Mouse (Mus musculus) embryonic facial prominence, embryonic 15.5 days (tissue): ENCODE measurements at regions not wholly inside any gene's neighbourhood (a gene's known extent, or its start where the extent isn't known, plus 50 kb on each side); places are given as distances from the start of the nearest gene placed in this dataset.

Source experiments
- ATAC-seq: fragments of 200-750 bp; cut with Nextera tagmentation; 2 replicates; pipeline ENCODE4 v1.8.0; 2017; ENCODE audit warnings: low read depth, moderate TSS enrichment; ENCODE audit not compliant: insufficient number of reproducible peaks, low FRiP score, low TSS enrichment
- H3K27ac ChIP-seq: fragments of 300-500 bp; sonication (generic); replicated peaks from 2 replicates; pipeline ENCODE4 v1.5.1; 2015; ENCODE audit warnings: mild to moderate bottlenecking, inconsistent platforms
- H3K27me3 ChIP-seq: fragments of 300-500 bp; sonication (generic); 2 replicates; pipeline ENCODE4 v1.6.1; 2015; ENCODE audit warnings: inconsistent platforms
- H3K36me3 ChIP-seq: fragments of 300-500 bp; sonication (generic); 2 replicates; pipeline ENCODE4 v1.6.1; 2015; ENCODE audit warnings: mild to moderate bottlenecking, inconsistent platforms
- H3K4me1 ChIP-seq: fragments of 300-500 bp; sonication (generic); 2 replicates; pipeline ENCODE4 v1.6.1; 2015; ENCODE audit warnings: inconsistent platforms
- H3K4me2 ChIP-seq: fragments of 300-500 bp; sonication (generic); replicated peaks from 2 replicates; pipeline ENCODE4 v1.6.1; 2015; ENCODE audit warnings: mild to moderate bottlenecking, inconsistent platforms
- H3K4me3 ChIP-seq: fragments of 300-500 bp; sonication (generic); replicated peaks from 2 replicates; pipeline ENCODE4 v1.5.1; 2015; ENCODE audit warnings: mild to moderate bottlenecking, inconsistent platforms
- H3K9ac ChIP-seq: fragments of 300-500 bp; sonication (generic); 2 replicates; pipeline ENCODE4 v1.6.1; 2015; ENCODE audit warnings: inconsistent platforms
- H3K9me3 ChIP-seq: fragments of 300-500 bp; sonication (generic); replicated peaks from 2 replicates; pipeline ENCODE4 v1.6.1; 2016; ENCODE audit warnings: inconsistent platforms
- WGBS: fragments of 180-500 bp; shearing (Covaris S2); methylation state at CpG from one replicate; pipeline ENCODE4 v1.1.7; 2015; 5-methylcytosine and 5-hydroxymethylcytosine counted together

DNA sequence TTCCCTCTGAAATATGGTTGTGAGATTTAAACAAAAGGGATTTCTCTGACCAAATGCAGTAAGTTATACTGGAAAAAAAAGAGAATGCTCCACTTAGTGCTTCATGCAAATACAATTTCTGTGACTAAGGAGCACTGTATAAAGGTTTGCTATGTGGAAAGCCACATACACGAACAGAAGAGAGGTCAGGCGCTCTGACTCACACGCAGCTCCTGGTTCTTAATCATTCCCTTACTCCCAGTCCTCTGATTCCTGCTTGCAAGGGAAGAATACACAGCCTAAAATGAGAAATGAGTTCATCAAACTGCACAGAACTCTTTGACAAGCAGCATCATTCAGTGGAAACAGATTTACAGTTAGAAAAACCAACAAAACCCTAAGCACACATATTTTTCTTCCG, 406.8 kb downstream of the Gja1 start:
- 49% methylated on average over 4 of the region's 4 CpGs for WGBS
- ATAC-seq, result no peak
- no peaks in the 10 kb centered on the region for H3K27me3 ChIP-seq
- no peaks in the 10 kb centered on the region for H3K4me1 ChIP-seq
- H3K4me3 ChIP-seq, result no peak overlapping the region
- H3K4me2 ChIP-seq, result no peak overlapping the region
- H3K36me3 ChIP-seq, result no peaks in the 10 kb centered on the region
- no peaks in the 10 kb centered on the region for H3K9me3 ChIP-seq
- H3K9ac ChIP-seq, result no peak overlapping the region
- H3K27ac ChIP-seq, result no peak overlapping the region

DNA sequence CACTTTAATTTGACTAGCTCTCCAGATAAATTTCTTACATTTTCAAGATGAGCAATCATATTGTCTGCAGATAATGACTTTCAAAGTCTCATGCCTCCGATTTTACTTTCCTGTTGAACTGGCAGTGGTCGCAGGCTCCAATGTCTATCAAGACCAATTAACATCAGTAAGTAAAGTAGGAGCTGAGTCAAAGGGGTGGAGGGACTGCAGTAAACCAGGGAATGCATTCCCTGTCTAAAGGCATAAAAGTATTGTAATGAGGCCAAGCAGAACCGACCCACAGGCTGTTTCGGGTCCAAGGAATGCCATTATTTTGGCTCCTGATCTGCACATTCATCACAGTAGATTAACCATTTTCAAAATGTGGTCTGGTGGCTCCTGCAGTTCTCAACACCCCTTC, 411.0 kb downstream of the Gja1 start:
- Histone ChIP-seq H3K27ac (no peak overlapping the region), H3K9ac (no peak overlapping the region), H3K4me3 (no peak overlapping the region), H3K4me2 (no peak overlapping the region), H3K9me3 (no peaks in the 10 kb centered on the region), H3K36me3 (no peaks in the 10 kb centered on the region), H3K4me1 (no peaks in the 10 kb centered on the region), H3K27me3 (no peaks in the 10 kb centered on the region)
- WGBS, result 47% methylated on average over 4 of the region's 4 CpGs
- no peak for ATAC-seq

DNA sequence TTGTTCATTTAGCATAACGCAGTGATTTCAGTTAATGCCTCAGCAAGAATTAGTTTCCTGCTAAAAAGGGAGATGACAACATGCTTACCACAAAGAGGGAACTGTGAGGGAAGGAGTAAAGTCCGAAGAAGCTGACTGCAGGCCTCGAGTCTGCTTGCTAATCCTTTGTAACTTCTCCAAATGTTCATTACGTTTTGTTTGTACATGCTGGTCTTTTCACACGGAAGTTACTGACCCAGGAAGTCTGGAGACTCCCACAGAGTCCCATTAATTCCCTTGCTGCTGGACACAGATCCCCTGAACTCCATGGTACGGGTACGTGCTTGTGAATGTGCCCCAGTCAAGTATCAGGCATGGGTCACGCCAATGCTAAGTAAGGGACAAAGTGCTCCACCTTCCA, 415.9 kb downstream of the Gja1 start:
- 63% methylated on average over 8 of the region's 8 CpGs for WGBS
- no peak overlapping the region for H3K4me3 ChIP-seq
- H3K4me1 ChIP-seq, result no peaks in the 10 kb centered on the region
- ATAC-seq, result no peak
- H3K4me2 ChIP-seq, result no peak overlapping the region
- H3K36me3 ChIP-seq, result no peaks in the 10 kb centered on the region
- no peaks in the 10 kb centered on the region for H3K27me3 ChIP-seq
- H3K9ac ChIP-seq, result no peak overlapping the region
- H3K9me3 ChIP-seq, result no peaks in the 10 kb centered on the region
- no peak overlapping the region for H3K27ac ChIP-seq

DNA sequence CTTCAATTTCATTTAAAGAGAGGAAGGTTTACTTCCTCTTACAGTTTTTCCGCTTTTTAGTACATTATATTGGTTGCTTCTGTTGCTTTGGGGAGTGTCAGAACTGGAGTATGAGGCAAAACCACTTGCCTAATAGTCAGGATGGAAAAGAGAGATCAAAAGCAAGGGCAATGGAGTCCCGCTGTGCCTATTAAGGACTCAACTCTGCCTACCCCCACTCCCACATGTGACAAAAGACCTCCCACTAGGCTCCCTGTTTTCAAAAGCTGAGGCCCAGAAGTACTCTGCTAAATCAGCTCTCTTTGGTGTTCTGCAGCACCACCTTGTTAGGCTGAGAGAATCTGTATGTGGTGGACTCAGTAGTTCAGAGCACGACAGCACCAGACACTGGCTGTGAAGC, 418.3 kb downstream of the Gja1 start:
- H3K4me1 ChIP-seq, result no peaks in the 10 kb centered on the region
- ATAC-seq, result no peak
- no peak overlapping the region for H3K9ac ChIP-seq
- no peak overlapping the region for H3K27ac ChIP-seq
- no peak overlapping the region for H3K4me2 ChIP-seq
- no peak overlapping the region for H3K4me3 ChIP-seq
- WGBS, result 44% methylated on average over 3 of the region's 3 CpGs
- no peaks in the 10 kb centered on the region for H3K27me3 ChIP-seq
- H3K9me3 ChIP-seq, result no peaks in the 10 kb centered on the region
- no peaks in the 10 kb centered on the region for H3K36me3 ChIP-seq

DNA sequence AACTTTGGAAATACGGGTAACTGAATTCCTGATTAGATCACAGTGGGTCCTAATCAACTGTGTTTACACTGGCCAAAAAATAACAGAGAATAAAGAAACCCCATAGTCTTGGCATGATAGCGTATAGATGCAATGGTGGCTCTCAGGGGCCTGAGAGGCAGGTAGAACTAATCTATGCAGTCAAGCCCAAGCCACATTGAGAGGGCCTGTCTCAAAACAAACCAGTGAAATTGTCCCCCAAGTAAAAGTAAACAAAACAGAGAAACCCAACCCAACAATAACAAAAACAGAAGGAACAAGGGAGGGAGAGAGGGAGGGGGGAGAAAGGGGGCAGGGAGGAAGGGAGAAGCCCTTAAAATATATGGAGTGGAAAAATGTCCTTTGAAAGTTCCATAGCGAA, 422.2 kb downstream of the Gja1 start:
- Histone ChIP-seq H3K27me3 (no peaks in the 10 kb centered on the region), H3K9me3 (no peaks in the 10 kb centered on the region), H3K27ac (no peak overlapping the region), H3K4me2 (no peak overlapping the region), H3K4me3 (no peak overlapping the region), H3K4me1 (no peaks in the 10 kb centered on the region), H3K36me3 (no peaks in the 10 kb centered on the region), H3K9ac (no peak overlapping the region)
- ATAC-seq, result no peak
- WGBS, result 68% methylated on average over 3 of the region's 3 CpGs

DNA sequence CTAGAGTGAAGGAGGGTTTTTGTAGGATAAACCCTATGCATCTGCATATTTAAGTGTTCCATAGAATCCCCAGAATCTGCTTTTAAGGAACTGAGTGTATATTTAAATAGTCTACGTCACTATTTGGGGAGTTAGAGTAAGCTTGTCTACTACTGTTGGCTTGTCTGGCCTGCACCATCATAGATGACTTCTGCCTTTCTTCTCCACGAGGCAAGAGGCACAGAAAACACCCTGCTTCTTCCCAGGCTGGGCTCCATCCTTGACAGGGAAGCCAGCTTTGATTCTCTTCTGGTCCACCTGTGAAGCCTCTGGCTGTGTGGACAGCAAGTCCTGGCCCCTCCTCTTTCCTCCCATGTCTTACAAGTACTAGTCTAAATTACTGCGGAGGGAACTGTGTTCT, 422.6 kb downstream of the Gja1 start:
- Histone ChIP-seq H3K36me3 (no peaks in the 10 kb centered on the region), H3K4me3 (no peak overlapping the region), H3K4me2 (no peak overlapping the region), H3K9me3 (no peaks in the 10 kb centered on the region), H3K27ac (no peak overlapping the region), H3K27me3 (no peaks in the 10 kb centered on the region), H3K4me1 (no peaks in the 10 kb centered on the region), H3K9ac (no peak overlapping the region)
- 68% methylated on average over 3 of the region's 3 CpGs for WGBS
- no peak for ATAC-seq

DNA sequence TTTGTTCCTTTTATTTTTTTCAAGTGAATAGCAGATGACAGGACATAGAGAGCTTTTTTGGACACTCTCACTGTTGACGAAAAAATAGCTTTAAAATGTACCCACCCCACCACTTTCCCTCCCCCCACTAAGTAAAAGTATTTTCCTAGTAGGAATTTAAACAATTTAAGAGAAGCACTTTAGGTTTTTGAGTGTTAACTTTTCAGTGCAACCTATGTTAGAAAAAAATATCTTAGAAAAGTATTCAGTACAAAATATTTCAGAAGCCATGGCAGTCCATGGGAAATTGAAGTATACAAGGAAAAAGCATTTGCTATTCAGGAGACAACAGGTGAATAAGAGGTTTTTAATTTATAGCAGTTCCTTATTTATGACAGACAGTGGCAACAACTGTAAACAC, 431.9 kb downstream of the Gja1 start:
- no peaks in the 10 kb centered on the region for H3K27me3 ChIP-seq
- no peak overlapping the region for H3K4me3 ChIP-seq
- no peak overlapping the region for H3K27ac ChIP-seq
- no peaks in the 10 kb centered on the region for H3K9me3 ChIP-seq
- no peaks in the 10 kb centered on the region for H3K4me1 ChIP-seq
- WGBS, result 67% methylated on average over 1 of the region's 1 CpGs
- no peak overlapping the region for H3K4me2 ChIP-seq
- no peaks in the 10 kb centered on the region for H3K36me3 ChIP-seq
- no peak for ATAC-seq
- no peak overlapping the region for H3K9ac ChIP-seq

DNA sequence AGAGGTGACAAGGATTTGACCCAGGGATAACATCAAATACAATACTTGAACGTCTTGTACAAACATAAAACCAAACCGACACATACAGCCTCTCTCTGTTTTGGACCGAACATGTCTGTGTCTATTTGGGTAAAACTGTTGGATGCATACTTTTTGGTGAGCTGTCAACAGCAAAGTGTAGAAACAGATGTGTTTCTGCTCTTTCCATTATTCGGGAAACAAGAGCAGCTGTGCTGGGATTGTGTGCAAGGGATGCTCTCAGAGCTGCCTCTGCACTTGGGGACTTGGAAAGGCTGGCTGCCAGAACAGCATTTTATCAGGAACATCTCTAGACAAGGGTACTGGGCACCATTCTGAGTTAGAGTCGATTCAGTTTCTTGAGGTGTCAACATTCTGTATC, 445.0 kb downstream of the Gja1 start:
- Histone ChIP-seq H3K9me3 (no peaks in the 10 kb centered on the region), H3K4me1 (no peaks in the 10 kb centered on the region), H3K27ac (peak overlapping the region; percentile 65), H3K4me3 (no peak overlapping the region), H3K36me3 (no peaks in the 10 kb centered on the region), H3K4me2 (no peak overlapping the region), H3K9ac (no peak overlapping the region), H3K27me3 (no peaks in the 10 kb centered on the region)
- 35% methylated on average over 5 of the region's 5 CpGs for WGBS
- ATAC-seq, result no peak

DNA sequence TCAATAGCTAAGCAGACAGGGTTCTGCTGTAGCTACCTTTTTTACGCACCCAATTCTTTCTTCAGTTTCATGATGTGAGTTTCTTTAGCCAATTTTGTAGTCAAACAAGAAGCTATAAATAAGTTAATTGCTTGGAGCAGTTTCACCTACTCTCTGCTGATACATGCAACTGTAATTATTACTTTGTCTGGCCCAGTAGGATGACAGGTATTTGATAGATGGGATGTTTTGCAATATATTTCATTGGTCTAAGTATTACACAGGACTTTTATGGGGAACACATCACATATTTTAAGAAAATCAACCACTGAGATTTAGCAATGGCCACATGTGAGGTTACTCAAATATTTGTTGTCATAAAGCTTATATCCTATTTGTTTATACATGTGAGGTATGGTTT, 454.2 kb downstream of the Gja1 start:
- no peaks in the 10 kb centered on the region for H3K27me3 ChIP-seq
- H3K36me3 ChIP-seq, result no peaks in the 10 kb centered on the region
- 75% methylated on average over 1 of the region's 1 CpGs for WGBS
- ATAC-seq, result no peak
- H3K9me3 ChIP-seq, result no peaks in the 10 kb centered on the region
- no peak overlapping the region for H3K4me3 ChIP-seq
- no peaks in the 10 kb centered on the region for H3K4me1 ChIP-seq
- no peak overlapping the region for H3K9ac ChIP-seq
- no peak overlapping the region for H3K27ac ChIP-seq
- H3K4me2 ChIP-seq, result no peak overlapping the region

DNA sequence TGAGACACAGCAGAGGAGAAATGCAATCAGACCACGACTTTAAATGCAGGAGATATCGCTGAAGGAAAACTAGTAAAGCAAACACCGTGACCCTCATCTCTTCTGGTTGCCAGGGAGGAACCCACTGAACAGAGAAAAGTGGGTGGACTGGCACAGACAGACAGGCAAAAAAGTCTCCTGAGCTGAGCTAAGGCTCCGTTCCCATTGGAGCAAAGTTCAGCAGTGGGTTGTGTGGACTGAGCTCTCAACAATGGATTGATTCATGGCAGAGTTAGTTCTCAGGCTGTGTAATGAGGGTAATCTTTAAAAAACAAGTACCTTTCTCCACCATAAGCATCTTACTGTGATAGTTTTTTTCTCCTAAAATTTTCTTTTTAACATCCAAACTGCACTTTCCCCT, 454.8 kb downstream of the Gja1 start:
- no peak overlapping the region for H3K4me2 ChIP-seq
- WGBS, result 76% methylated on average over 4 of the region's 4 CpGs
- no peaks in the 10 kb centered on the region for H3K36me3 ChIP-seq
- H3K4me3 ChIP-seq, result no peak overlapping the region
- H3K27me3 ChIP-seq, result no peaks in the 10 kb centered on the region
- H3K9ac ChIP-seq, result no peak overlapping the region
- no peak for ATAC-seq
- H3K27ac ChIP-seq, result no peak overlapping the region
- no peaks in the 10 kb centered on the region for H3K4me1 ChIP-seq
- no peaks in the 10 kb centered on the region for H3K9me3 ChIP-seq

DNA sequence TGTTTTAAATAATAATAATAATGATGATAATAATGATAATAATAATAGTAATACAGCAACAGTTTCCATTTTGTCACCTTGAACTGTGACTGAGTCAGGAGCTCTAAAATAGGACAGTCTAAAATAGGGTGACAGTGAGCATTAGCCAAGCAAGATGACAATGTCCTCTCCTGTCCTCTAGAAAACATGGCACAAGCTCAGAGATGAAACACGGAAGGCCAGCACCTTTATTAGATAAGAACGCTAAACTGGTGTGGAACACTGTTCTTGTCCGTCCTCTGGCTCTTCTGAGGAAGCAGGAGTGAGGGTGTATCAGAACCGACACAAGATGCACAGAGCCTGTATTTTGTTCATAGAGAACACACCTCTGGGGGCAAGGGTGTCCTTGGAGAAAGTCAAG, 459.0 kb downstream of the Gja1 start:
- H3K27ac ChIP-seq, result no peak overlapping the region
- WGBS, result 91% methylated on average over 4 of the region's 4 CpGs
- no peak overlapping the region for H3K4me2 ChIP-seq
- no peaks in the 10 kb centered on the region for H3K36me3 ChIP-seq
- no peak overlapping the region for H3K4me3 ChIP-seq
- no peaks in the 10 kb centered on the region for H3K27me3 ChIP-seq
- H3K9me3 ChIP-seq, result no peaks in the 10 kb centered on the region
- peaks cover 13% of the 10 kb centered on the region for H3K4me1 ChIP-seq
- no peak for ATAC-seq
- H3K9ac ChIP-seq, result no peak overlapping the region

DNA sequence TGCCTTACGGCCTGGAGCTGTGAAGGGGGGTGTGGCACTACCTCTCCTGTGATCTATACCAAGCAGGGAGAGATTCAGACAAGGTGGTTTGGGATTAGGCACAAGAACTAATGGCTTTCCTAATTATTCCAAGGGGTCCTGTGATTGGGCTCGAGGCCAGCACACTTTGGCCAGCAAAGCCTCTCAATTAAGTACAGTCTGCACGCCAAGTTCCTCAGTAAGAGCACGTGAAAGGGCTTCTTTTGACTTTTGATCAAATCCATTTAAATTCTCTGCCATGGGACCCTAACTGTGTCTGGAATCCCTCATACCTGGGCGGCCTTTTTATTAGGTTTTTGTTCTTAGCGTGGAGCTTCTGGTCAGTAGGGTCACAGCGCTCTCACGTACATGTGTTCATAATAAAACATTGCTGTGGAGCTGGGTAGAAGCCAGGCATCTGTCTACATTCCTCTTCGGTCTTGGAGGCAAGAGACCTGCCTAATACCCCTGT, 461.9 kb downstream of the Gja1 start:
- no peaks in the 10 kb centered on the region for H3K27me3 ChIP-seq
- no peak overlapping the region for H3K4me2 ChIP-seq
- peaks cover 17% of the 10 kb centered on the region for H3K4me1 ChIP-seq
- 35% methylated on average over 9 of the region's 9 CpGs for WGBS
- no peak overlapping the region for H3K27ac ChIP-seq
- H3K36me3 ChIP-seq, result no peaks in the 10 kb centered on the region
- no peak for ATAC-seq
- H3K9me3 ChIP-seq, result no peaks in the 10 kb centered on the region
- H3K9ac ChIP-seq, result no peak overlapping the region
- H3K4me3 ChIP-seq, result no peak overlapping the region
